Mouse (Mus musculus): Measurements from ENCODE around the gene Stk32c. TPM values are rescaled to one million over a fixed set of nuclear protein-coding genes. Genes with fewer than 3 reads are reported as not detected.

Stk32c gene
- polyA plus RNA-seq, 1 experiment from 2014 or later: 3.7 TPM

DNA sequence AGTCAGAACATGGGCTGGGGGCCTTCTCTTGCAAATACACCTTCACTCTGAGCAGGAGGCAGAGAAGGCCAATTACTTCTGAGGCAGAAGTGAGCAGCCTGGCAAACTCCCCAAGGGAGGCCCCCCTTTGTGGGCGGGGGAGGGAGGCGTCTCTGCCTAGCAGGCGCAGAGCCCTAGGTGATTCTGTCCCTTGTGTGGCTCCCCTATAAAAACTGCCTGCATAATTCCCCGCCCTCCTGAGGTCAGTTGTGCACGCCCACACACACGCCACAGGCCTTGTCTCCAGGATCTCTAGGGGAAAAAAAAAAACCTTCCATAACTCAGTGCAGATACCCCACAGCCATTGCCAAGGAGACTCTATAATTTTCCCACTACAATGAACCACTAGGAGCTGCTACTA, 82.7 kb downstream of the Stk32c start:
- Histone ChIP-seq H3K4me1 (ENCODE audit: control insufficient read depth, insufficient read depth, low read length) (peaks cover 7% of the 10 kb centered on the region; the same call in 1 of the 2 replicates), H3K9ac (ENCODE audit: low read depth, low read length) (no peak overlapping the region), H3K27ac (ENCODE audit: low read length) (peak overlapping the region; percentile 7; the same call in 1 of the 2 replicates), H3K9me3 (replicated peaks; ENCODE audit: control insufficient read depth, low read length, poor library complexity, severe bottlenecking) (no peaks in the 10 kb centered on the region), H3K4me2 (ENCODE audit: low read length) (no peak overlapping the region), H3K4me3 (ENCODE audit: low read depth, low read length) (no peak overlapping the region), H3K36me3 (ENCODE audit: control insufficient read depth, insufficient read depth, low read length) (no peaks in the 10 kb centered on the region), H3K27me3 (ENCODE audit: control insufficient read depth, insufficient read depth, low read depth, low read length) (no peaks in the 10 kb centered on the region)
- WGBS: 44% methylated on average over 6 of the region's 6 CpGs
- no peak for ATAC-seq

DNA sequence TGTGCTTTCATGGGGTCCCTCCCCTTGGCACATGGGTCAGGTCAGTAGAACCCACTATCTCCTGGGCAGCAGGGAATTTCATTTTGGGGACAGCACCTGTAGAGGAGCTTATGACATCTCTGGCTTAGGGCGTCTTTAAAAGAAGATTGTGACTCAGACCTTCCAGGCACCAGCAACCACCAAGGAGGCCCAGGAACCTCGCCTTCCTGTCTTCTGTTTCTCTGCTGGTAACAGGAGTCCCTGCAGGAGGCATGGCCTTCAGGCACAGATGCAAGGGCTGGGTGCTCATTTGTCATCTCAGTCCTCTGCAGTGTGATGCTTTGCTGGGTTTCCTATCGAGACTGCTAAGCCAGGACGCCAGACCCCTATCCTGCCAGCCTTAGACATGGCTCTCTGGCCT, 84.1 kb downstream of the Stk32c start:
- no peak overlapping the region for H3K9ac ChIP-seq (ENCODE audit: low read depth, low read length)
- H3K27me3 ChIP-seq (ENCODE audit: control insufficient read depth, insufficient read depth, low read depth, low read length): no peaks in the 10 kb centered on the region
- H3K9me3 ChIP-seq (replicated peaks; ENCODE audit: control insufficient read depth, low read length, poor library complexity, severe bottlenecking): no peaks in the 10 kb centered on the region
- H3K36me3 ChIP-seq (ENCODE audit: control insufficient read depth, insufficient read depth, low read length): no peaks in the 10 kb centered on the region
- no peak overlapping the region for H3K27ac ChIP-seq (ENCODE audit: low read length)
- ATAC-seq: no peak
- 75% methylated on average over 4 of the region's 4 CpGs for WGBS
- H3K4me2 ChIP-seq (ENCODE audit: low read length): no peak overlapping the region
- peaks cover 7% of the 10 kb centered on the region; the same call in 1 of the 2 replicates for H3K4me1 ChIP-seq (ENCODE audit: control insufficient read depth, insufficient read depth, low read length)
- no peak overlapping the region for H3K4me3 ChIP-seq (ENCODE audit: low read depth, low read length)

DNA sequence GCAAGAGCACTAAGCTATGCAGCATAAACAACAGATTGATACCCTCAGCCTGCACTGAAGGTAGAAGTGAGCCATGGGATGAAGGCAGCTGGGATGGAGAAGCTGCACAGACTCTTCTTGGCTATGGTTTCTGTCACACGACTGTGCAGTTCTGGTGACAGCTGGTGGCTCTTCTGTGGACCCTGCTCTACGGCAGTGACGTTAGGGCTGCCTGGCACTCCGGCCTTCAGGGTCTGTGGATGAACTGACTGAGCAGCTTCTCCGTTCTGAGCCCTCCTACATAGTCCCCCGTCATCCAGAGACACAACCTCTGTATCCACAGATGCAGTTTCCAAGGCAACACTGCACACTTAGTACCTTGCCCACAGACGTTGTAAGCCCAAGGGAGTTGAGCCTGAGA, 86.6 kb downstream of the Stk32c start:
- Histone ChIP-seq H3K4me1 (ENCODE audit: control insufficient read depth, insufficient read depth, low read length) (peaks cover 7% of the 10 kb centered on the region; the same call in 1 of the 2 replicates), H3K4me3 (ENCODE audit: low read depth, low read length) (no peak overlapping the region), H3K9ac (ENCODE audit: low read depth, low read length) (no peak overlapping the region), H3K9me3 (replicated peaks; ENCODE audit: control insufficient read depth, low read length, poor library complexity, severe bottlenecking) (no peaks in the 10 kb centered on the region), H3K36me3 (ENCODE audit: control insufficient read depth, insufficient read depth, low read length) (no peaks in the 10 kb centered on the region), H3K27ac (ENCODE audit: low read length) (no peak overlapping the region), H3K4me2 (ENCODE audit: low read length) (no peak overlapping the region), H3K27me3 (ENCODE audit: control insufficient read depth, insufficient read depth, low read depth, low read length) (no peaks in the 10 kb centered on the region)
- 68% methylated on average over 7 of the region's 7 CpGs for WGBS
- no peak for ATAC-seq

DNA sequence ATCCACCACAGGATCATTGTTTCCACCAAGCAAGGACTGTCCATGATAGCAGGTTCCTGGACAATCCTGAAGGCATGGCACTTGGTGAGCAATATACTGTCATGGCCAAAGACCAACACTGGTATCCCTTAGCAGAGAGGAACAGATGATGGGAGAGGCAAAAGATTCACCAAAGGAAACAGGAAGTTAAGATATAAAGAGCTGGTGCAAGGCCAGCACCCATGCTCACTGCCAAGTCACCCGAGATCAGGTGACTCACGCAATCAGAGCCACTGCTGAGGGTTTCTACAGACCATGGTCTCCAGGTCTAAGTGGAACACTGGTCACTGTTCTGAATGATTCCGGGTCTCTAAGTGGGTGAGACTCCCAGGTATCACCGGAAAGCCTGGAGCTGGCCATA, 87.2 kb downstream of the Stk32c start:
- H3K4me2 ChIP-seq (ENCODE audit: low read length): no peak overlapping the region
- peaks cover 7% of the 10 kb centered on the region; the same call in 1 of the 2 replicates for H3K4me1 ChIP-seq (ENCODE audit: control insufficient read depth, insufficient read depth, low read length)
- H3K27ac ChIP-seq (ENCODE audit: low read length): no peak overlapping the region
- H3K4me3 ChIP-seq (ENCODE audit: low read depth, low read length): no peak overlapping the region
- no peak overlapping the region for H3K9ac ChIP-seq (ENCODE audit: low read depth, low read length)
- no peaks in the 10 kb centered on the region for H3K27me3 ChIP-seq (ENCODE audit: control insufficient read depth, insufficient read depth, low read depth, low read length)
- WGBS: 90% methylated on average over 4 of the region's 4 CpGs
- no peak for ATAC-seq
- H3K9me3 ChIP-seq (replicated peaks; ENCODE audit: control insufficient read depth, low read length, poor library complexity, severe bottlenecking): no peaks in the 10 kb centered on the region
- no peaks in the 10 kb centered on the region for H3K36me3 ChIP-seq (ENCODE audit: control insufficient read depth, insufficient read depth, low read length)

DNA sequence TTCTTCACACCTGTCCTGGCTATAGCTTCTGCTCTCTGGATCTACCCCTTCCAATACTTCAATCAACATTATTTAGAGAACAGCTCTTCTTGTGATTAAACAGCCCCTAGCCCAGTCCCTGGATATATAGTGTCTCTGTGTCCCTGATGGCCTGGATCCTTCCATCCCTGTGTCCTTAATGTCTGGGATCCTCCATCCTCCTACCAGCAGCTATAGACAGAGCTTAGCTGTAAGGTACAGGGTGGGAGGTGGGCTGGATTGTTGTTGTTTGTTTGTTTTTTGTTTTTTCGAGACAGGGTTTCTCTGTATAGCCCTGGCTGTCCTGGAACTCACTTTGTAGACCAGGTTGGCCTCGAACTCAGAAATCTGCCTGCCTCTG, 93.3 kb downstream of the Stk32c start:
- no peak for ATAC-seq
- H3K9me3 ChIP-seq (replicated peaks; ENCODE audit: control insufficient read depth, low read length, poor library complexity, severe bottlenecking): no peaks in the 10 kb centered on the region
- no peaks in the 10 kb centered on the region for H3K36me3 ChIP-seq (ENCODE audit: control insufficient read depth, insufficient read depth, low read length)
- peaks cover 4% of the 10 kb centered on the region; the same call in 1 of the 2 replicates for H3K27me3 ChIP-seq (ENCODE audit: control insufficient read depth, insufficient read depth, low read depth, low read length)
- 56% methylated on average over 2 of the region's 2 CpGs for WGBS
- no peak overlapping the region for H3K27ac ChIP-seq (ENCODE audit: low read length)
- no peak overlapping the region for H3K4me3 ChIP-seq (ENCODE audit: low read depth, low read length)
- H3K4me1 ChIP-seq (ENCODE audit: control insufficient read depth, insufficient read depth, low read length): no peaks in the 10 kb centered on the region
- no peak overlapping the region for H3K4me2 ChIP-seq (ENCODE audit: low read length)
- no peak overlapping the region for H3K9ac ChIP-seq (ENCODE audit: low read depth, low read length)

DNA sequence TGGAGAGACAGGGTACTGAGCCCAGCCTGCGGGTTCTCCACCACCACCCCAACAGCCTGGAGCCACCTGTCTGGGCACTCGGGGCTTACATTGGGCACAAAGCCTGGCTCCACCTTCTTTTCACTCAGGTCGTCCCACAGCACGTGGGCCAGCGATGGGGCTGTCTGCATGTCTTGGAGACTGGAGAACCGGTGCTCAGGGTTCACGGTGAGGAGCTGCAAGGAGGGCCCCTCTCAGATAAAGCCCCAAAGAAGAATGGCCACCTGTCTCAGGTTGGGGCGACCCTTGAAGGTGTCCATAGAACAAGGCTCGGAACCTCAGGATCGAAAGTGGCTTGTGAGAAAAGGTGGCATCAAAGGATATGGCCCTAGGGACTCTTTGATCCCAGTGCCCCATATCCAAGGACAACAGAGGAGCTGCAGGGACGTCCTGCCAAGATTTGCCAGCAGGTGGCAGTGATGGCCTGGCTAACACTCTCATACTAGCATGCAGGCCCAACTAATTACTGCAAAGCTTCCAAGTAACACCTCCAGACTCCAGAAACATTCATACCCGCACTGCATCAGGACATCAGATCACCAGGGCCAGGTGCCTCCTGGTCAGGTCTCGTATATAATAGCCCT, 93.8 kb downstream of the Stk32c start:
- Histone ChIP-seq H3K4me1 (ENCODE audit: control insufficient read depth, insufficient read depth, low read length) (no peaks in the 10 kb centered on the region), H3K9me3 (replicated peaks; ENCODE audit: control insufficient read depth, low read length, poor library complexity, severe bottlenecking) (no peaks in the 10 kb centered on the region), H3K9ac (ENCODE audit: low read depth, low read length) (no peak overlapping the region), H3K4me2 (ENCODE audit: low read length) (no peak overlapping the region), H3K27ac (ENCODE audit: low read length) (no peak overlapping the region), H3K4me3 (ENCODE audit: low read depth, low read length) (no peak overlapping the region), H3K27me3 (ENCODE audit: control insufficient read depth, insufficient read depth, low read depth, low read length) (peaks cover 4% of the 10 kb centered on the region; the same call in 1 of the 2 replicates), H3K36me3 (ENCODE audit: control insufficient read depth, insufficient read depth, low read length) (no peaks in the 10 kb centered on the region)
- WGBS: 42% methylated on average over 13 of the region's 13 CpGs
- ATAC-seq: peak; percentile 89

DNA sequence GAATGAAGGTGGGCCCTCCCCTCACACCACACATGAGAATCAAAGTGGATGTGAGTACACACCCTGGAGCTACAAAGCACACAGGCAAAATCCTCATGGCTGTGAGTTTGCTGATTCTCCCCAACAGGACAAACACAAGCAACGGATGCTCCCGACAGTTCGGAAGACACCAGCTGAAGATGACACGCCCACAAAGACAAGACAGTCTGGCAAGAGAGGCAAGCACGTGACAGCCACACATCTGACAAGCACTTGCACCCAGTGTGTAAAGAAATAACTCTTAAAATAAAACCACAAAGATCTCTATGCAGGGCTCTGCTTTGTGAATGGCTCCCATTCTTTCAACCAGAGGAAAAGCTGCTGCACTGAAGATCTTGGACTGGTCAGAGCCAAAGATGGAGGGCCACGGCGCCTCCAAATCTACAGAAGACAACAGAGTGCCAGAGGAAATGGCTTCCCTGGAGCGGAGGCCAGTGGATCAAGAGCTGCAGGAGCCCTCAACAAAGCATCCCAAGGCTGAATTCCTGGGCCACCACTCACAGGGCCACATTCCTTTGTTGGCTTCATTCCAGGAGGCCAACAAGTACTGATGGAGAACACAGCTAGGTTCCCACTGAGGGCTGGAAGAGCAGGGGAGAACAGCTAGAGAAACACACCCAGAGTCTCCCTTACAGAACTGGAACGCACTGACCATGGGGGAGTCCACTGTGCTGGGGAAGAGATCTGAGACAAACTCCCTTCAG, 105.0 kb downstream of the Stk32c start:
- H3K4me2 ChIP-seq (ENCODE audit: low read length): no peak overlapping the region
- H3K36me3 ChIP-seq (ENCODE audit: control insufficient read depth, insufficient read depth, low read length): no peaks in the 10 kb centered on the region
- H3K27me3 ChIP-seq (ENCODE audit: control insufficient read depth, insufficient read depth, low read depth, low read length): no peaks in the 10 kb centered on the region
- H3K9ac ChIP-seq (ENCODE audit: low read depth, low read length): no peak overlapping the region
- ATAC-seq: no peak
- WGBS: 83% methylated on average over 9 of the region's 9 CpGs
- H3K27ac ChIP-seq (ENCODE audit: low read length): no peak overlapping the region
- no peak overlapping the region for H3K4me3 ChIP-seq (ENCODE audit: low read depth, low read length)
- H3K9me3 ChIP-seq (replicated peaks; ENCODE audit: control insufficient read depth, low read length, poor library complexity, severe bottlenecking): no peaks in the 10 kb centered on the region
- no peaks in the 10 kb centered on the region for H3K4me1 ChIP-seq (ENCODE audit: control insufficient read depth, insufficient read depth, low read length)

DNA sequence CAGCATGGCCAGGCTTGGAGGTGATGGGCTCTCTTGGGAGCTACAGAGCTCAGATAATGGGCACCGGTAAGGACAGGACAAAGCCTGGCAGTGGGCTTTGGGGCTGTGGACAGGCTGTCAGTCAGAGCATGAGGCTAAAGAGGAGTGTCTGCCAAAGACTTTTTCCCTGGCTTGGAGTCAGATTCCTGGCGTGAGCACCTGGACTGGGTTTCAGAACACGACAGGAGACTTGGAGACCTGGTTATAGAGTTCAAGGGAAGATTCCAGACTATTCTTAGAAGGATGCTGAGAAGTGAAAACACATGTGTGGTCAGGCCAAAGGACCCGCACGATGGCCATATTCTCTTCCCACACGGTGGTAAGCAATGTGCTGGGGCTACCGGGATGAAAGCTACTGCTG, 107.4 kb downstream of the Stk32c start:
- Histone ChIP-seq H3K9me3 (replicated peaks; ENCODE audit: control insufficient read depth, low read length, poor library complexity, severe bottlenecking) (no peaks in the 10 kb centered on the region), H3K36me3 (ENCODE audit: control insufficient read depth, insufficient read depth, low read length) (peaks cover 2% of the 10 kb centered on the region; the same call in 1 of the 2 replicates), H3K4me1 (ENCODE audit: control insufficient read depth, insufficient read depth, low read length) (peaks cover 2% of the 10 kb centered on the region; the same call in 1 of the 2 replicates), H3K4me2 (ENCODE audit: low read length) (no peak overlapping the region), H3K9ac (ENCODE audit: low read depth, low read length) (no peak overlapping the region), H3K27me3 (ENCODE audit: control insufficient read depth, insufficient read depth, low read depth, low read length) (no peaks in the 10 kb centered on the region), H3K27ac (ENCODE audit: low read length) (no peak overlapping the region), H3K4me3 (ENCODE audit: low read depth, low read length) (no peak overlapping the region)
- ATAC-seq: no peak
- 82% methylated on average over 7 of the region's 7 CpGs for WGBS

DNA sequence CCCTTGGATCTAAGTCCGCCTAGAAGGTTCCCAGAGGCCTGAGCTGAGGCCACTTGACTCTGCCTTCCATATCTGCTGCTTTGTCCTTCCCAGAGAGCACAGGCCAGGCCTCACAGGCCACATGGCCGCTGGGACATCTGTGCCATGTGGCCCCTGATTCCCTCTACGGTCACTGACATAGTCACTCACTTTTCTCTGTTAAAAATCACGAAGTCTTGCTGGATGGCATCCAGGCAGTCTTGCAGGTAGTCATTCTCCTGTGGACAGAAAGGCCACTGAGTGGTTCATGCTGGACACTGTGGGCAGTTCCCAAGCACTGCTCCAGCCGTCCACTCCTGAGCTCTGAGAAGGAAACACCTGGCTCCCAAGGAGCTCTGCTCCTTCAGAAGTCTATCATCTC, 108.0 kb downstream of the Stk32c start:
- ATAC-seq: no peak
- Histone ChIP-seq H3K9me3 (replicated peaks; ENCODE audit: control insufficient read depth, low read length, poor library complexity, severe bottlenecking) (no peaks in the 10 kb centered on the region), H3K9ac (ENCODE audit: low read depth, low read length) (no peak overlapping the region), H3K4me1 (ENCODE audit: control insufficient read depth, insufficient read depth, low read length) (peaks cover 2% of the 10 kb centered on the region; the same call in 1 of the 2 replicates), H3K27ac (ENCODE audit: low read length) (no peak overlapping the region), H3K4me2 (ENCODE audit: low read length) (no peak overlapping the region), H3K4me3 (ENCODE audit: low read depth, low read length) (no peak overlapping the region), H3K36me3 (ENCODE audit: control insufficient read depth, insufficient read depth, low read length) (peaks cover 8% of the 10 kb centered on the region; the same call in 1 of the 2 replicates), H3K27me3 (ENCODE audit: control insufficient read depth, insufficient read depth, low read depth, low read length) (no peaks in the 10 kb centered on the region)
- 81% methylated on average over 5 of the region's 5 CpGs for WGBS
